Mouse (Mus musculus): ENCODE measurements around the gene Akap6. TPM values are rescaled to one million over a fixed set of nuclear protein-coding genes. Genes with fewer than 3 reads are reported as not detected.

Akap6 gene
- polyA plus RNA-seq, 1 experiment from 2014 or later = 2.0 TPM

- H3K27ac ChIP-seq (ENCODE audit: low read length) = no peak overlapping the region
- H3K4me1 ChIP-seq (ENCODE audit: control insufficient read depth, insufficient read depth, low read length) = peaks cover 3% of the 10 kb centered on the region; the same call in 1 of the 2 replicates
- 83% methylated on average over 6 of the region's 6 CpGs for WGBS
- H3K4me3 ChIP-seq (replicated peaks; ENCODE audit: low read length) = no peak overlapping the region
- ATAC-seq (ENCODE audit: insufficient read depth, low FRiP score) = no peak
- H3K4me2 ChIP-seq (ENCODE audit: low read depth, low read length) = no peak overlapping the region
- no peaks in the 10 kb centered on the region for H3K36me3 ChIP-seq (ENCODE audit: control insufficient read depth, insufficient read depth, low read length)
- H3K9me3 ChIP-seq (replicated peaks; ENCODE audit: control insufficient read depth, low read length) = 0 out of 2 replicates have a peak, but pooled peaks cover 6% of the 10 kb centered on the region
- no peak overlapping the region for H3K9ac ChIP-seq (ENCODE audit: low read length)
- no peaks in the 10 kb centered on the region for H3K27me3 ChIP-seq (ENCODE audit: control insufficient read depth, insufficient read depth, low read length)
Observed at GRCm38 (mm10) chr12:52922510-52922909, 223.3 kb downstream of the Akap6 start.

GRCm38 (mm10) chr12:52925448-52925847 is 226.3 kb downstream of the Akap6 start:
- 48% methylated on average over 4 of the region's 4 CpGs for WGBS
- no peak overlapping the region for H3K4me2 ChIP-seq (ENCODE audit: low read depth, low read length)
- H3K4me3 ChIP-seq (replicated peaks; ENCODE audit: low read length) = no peak overlapping the region
- H3K9ac ChIP-seq (ENCODE audit: low read length) = no peak overlapping the region
- H3K9me3 ChIP-seq (replicated peaks; ENCODE audit: control insufficient read depth, low read length) = no peaks in the 10 kb centered on the region
- no peak overlapping the region for H3K27ac ChIP-seq (ENCODE audit: low read length)
- H3K4me1 ChIP-seq (ENCODE audit: control insufficient read depth, insufficient read depth, low read length) = peaks cover 3% of the 10 kb centered on the region; the same call in 1 of the 2 replicates
- no peaks in the 10 kb centered on the region for H3K27me3 ChIP-seq (ENCODE audit: control insufficient read depth, insufficient read depth, low read length)
- H3K36me3 ChIP-seq (ENCODE audit: control insufficient read depth, insufficient read depth, low read length) = no peaks in the 10 kb centered on the region
- ATAC-seq (ENCODE audit: insufficient read depth, low FRiP score) = no peak

GRCm38 (mm10) chr12:52933832-52934231 is 234.6 kb downstream of the Akap6 start:
- no peaks in the 10 kb centered on the region for H3K9me3 ChIP-seq (replicated peaks; ENCODE audit: control insufficient read depth, low read length)
- WGBS = 83% methylated on average over 7 of the region's 13 CpGs
- ATAC-seq (ENCODE audit: insufficient read depth, low FRiP score) = no peak
- no peak overlapping the region for H3K4me2 ChIP-seq (ENCODE audit: low read depth, low read length)
- no peak overlapping the region for H3K9ac ChIP-seq (ENCODE audit: low read length)
- H3K4me1 ChIP-seq (ENCODE audit: control insufficient read depth, insufficient read depth, low read length) = no peaks in the 10 kb centered on the region
- H3K36me3 ChIP-seq (ENCODE audit: control insufficient read depth, insufficient read depth, low read length) = no peaks in the 10 kb centered on the region
- no peaks in the 10 kb centered on the region for H3K27me3 ChIP-seq (ENCODE audit: control insufficient read depth, insufficient read depth, low read length)
- no peak overlapping the region for H3K4me3 ChIP-seq (replicated peaks; ENCODE audit: low read length)
- H3K27ac ChIP-seq (ENCODE audit: low read length) = no peak overlapping the region

- WGBS = 94% methylated on average over 3 of the region's 3 CpGs
- Histone ChIP-seq H3K27ac (ENCODE audit: low read length) (no peak overlapping the region), H3K4me3 (replicated peaks; ENCODE audit: low read length) (no peak overlapping the region), H3K4me2 (ENCODE audit: low read depth, low read length) (no peak overlapping the region), H3K36me3 (ENCODE audit: control insufficient read depth, insufficient read depth, low read length) (no peaks in the 10 kb centered on the region), H3K27me3 (ENCODE audit: control insufficient read depth, insufficient read depth, low read length) (no peaks in the 10 kb centered on the region), H3K9me3 (replicated peaks; ENCODE audit: control insufficient read depth, low read length) (no peaks in the 10 kb centered on the region), H3K4me1 (ENCODE audit: control insufficient read depth, insufficient read depth, low read length) (no peaks in the 10 kb centered on the region), H3K9ac (ENCODE audit: low read length) (no peak overlapping the region)
- no peak for ATAC-seq (ENCODE audit: insufficient read depth, low FRiP score)
Observed at GRCm38 (mm10) chr12:52934989-52935388, 235.8 kb downstream of the Akap6 start.

- Histone ChIP-seq H3K4me1 (ENCODE audit: control insufficient read depth, insufficient read depth, low read length) (no peaks in the 10 kb centered on the region), H3K9ac (ENCODE audit: low read length) (no peak overlapping the region), H3K27ac (ENCODE audit: low read length) (no peak overlapping the region), H3K9me3 (replicated peaks; ENCODE audit: control insufficient read depth, low read length) (no peaks in the 10 kb centered on the region), H3K4me2 (ENCODE audit: low read depth, low read length) (no peak overlapping the region), H3K27me3 (ENCODE audit: control insufficient read depth, insufficient read depth, low read length) (no peaks in the 10 kb centered on the region), H3K36me3 (ENCODE audit: control insufficient read depth, insufficient read depth, low read length) (no peaks in the 10 kb centered on the region), H3K4me3 (replicated peaks; ENCODE audit: low read length) (no peak overlapping the region)
- 76% methylated on average over 5 of the region's 5 CpGs for WGBS
- no peak for ATAC-seq (ENCODE audit: insufficient read depth, low FRiP score)
Observed at GRCm38 (mm10) chr12:52938786-52939185, 239.6 kb downstream of the Akap6 start.

- no peaks in the 10 kb centered on the region for H3K9me3 ChIP-seq (replicated peaks; ENCODE audit: control insufficient read depth, low read length)
- H3K4me2 ChIP-seq (ENCODE audit: low read depth, low read length) = no peak overlapping the region
- H3K4me3 ChIP-seq (replicated peaks; ENCODE audit: low read length) = no peak overlapping the region
- H3K36me3 ChIP-seq (ENCODE audit: control insufficient read depth, insufficient read depth, low read length) = no peaks in the 10 kb centered on the region
- H3K27me3 ChIP-seq (ENCODE audit: control insufficient read depth, insufficient read depth, low read length) = no peaks in the 10 kb centered on the region
- no peak for ATAC-seq (ENCODE audit: insufficient read depth, low FRiP score)
- no peak overlapping the region for H3K27ac ChIP-seq (ENCODE audit: low read length)
- WGBS = 71% methylated on average over 15 of the region's 15 CpGs
- H3K9ac ChIP-seq (ENCODE audit: low read length) = no peak overlapping the region
- H3K4me1 ChIP-seq (ENCODE audit: control insufficient read depth, insufficient read depth, low read length) = no peaks in the 10 kb centered on the region
Observed at GRCm38 (mm10) chr12:52939324-52939946, 240.3 kb downstream of the Akap6 start.

GRCm38 (mm10) chr12:52941941-52942340 is 242.8 kb downstream of the Akap6 start:
- no peaks in the 10 kb centered on the region for H3K4me1 ChIP-seq (ENCODE audit: control insufficient read depth, insufficient read depth, low read length)
- no peak overlapping the region for H3K27ac ChIP-seq (ENCODE audit: low read length)
- WGBS = 50% methylated on average over 4 of the region's 4 CpGs
- ATAC-seq (ENCODE audit: insufficient read depth, low FRiP score) = no peak
- H3K27me3 ChIP-seq (ENCODE audit: control insufficient read depth, insufficient read depth, low read length) = no peaks in the 10 kb centered on the region
- no peak overlapping the region for H3K4me2 ChIP-seq (ENCODE audit: low read depth, low read length)
- no peak overlapping the region for H3K4me3 ChIP-seq (replicated peaks; ENCODE audit: low read length)
- no peak overlapping the region for H3K9ac ChIP-seq (ENCODE audit: low read length)
- H3K36me3 ChIP-seq (ENCODE audit: control insufficient read depth, insufficient read depth, low read length) = no peaks in the 10 kb centered on the region
- no peaks in the 10 kb centered on the region for H3K9me3 ChIP-seq (replicated peaks; ENCODE audit: control insufficient read depth, low read length)

GRCm38 (mm10) chr12:52944274-52944673 is 245.1 kb downstream of the Akap6 start:
- no peak overlapping the region for H3K4me3 ChIP-seq (replicated peaks; ENCODE audit: low read length)
- H3K9ac ChIP-seq (ENCODE audit: low read length) = no peak overlapping the region
- H3K9me3 ChIP-seq (replicated peaks; ENCODE audit: control insufficient read depth, low read length) = no peaks in the 10 kb centered on the region
- H3K27ac ChIP-seq (ENCODE audit: low read length) = no peak overlapping the region
- H3K4me2 ChIP-seq (ENCODE audit: low read depth, low read length) = no peak overlapping the region
- no peak for ATAC-seq (ENCODE audit: insufficient read depth, low FRiP score)
- no peaks in the 10 kb centered on the region for H3K36me3 ChIP-seq (ENCODE audit: control insufficient read depth, insufficient read depth, low read length)
- no peaks in the 10 kb centered on the region for H3K27me3 ChIP-seq (ENCODE audit: control insufficient read depth, insufficient read depth, low read length)
- no peaks in the 10 kb centered on the region for H3K4me1 ChIP-seq (ENCODE audit: control insufficient read depth, insufficient read depth, low read length)
- 57% methylated on average over 7 of the region's 7 CpGs for WGBS

- no peak overlapping the region for H3K4me3 ChIP-seq (replicated peaks; ENCODE audit: low read length)
Observed at GRCm38 (mm10) chr12:52944949-52945348, 245.8 kb downstream of the Akap6 start.

More at GRCm38 (mm10) chr12:52944949-52945348, 245.8 kb downstream of the Akap6 start:
- Histone ChIP-seq H3K27ac (ENCODE audit: low read length) (no peak overlapping the region), H3K9ac (ENCODE audit: low read length) (no peak overlapping the region), H3K4me1 (ENCODE audit: control insufficient read depth, insufficient read depth, low read length) (no peaks in the 10 kb centered on the region), H3K27me3 (ENCODE audit: control insufficient read depth, insufficient read depth, low read length) (no peaks in the 10 kb centered on the region), H3K36me3 (ENCODE audit: control insufficient read depth, insufficient read depth, low read length) (no peaks in the 10 kb centered on the region), H3K9me3 (replicated peaks; ENCODE audit: control insufficient read depth, low read length) (no peaks in the 10 kb centered on the region), H3K4me2 (ENCODE audit: low read depth, low read length) (no peak overlapping the region)
- WGBS = 88% methylated on average over 2 of the region's 2 CpGs
- no peak for ATAC-seq (ENCODE audit: insufficient read depth, low FRiP score)
